Mouse (Mus musculus) cerebellum, adult 2 months (tissue): ENCODE data around the gene Ttll10.

ENCODE experiments used
- CTCF ChIP-seq: fragments of 200-500 bp; IDR thresholded peaks from 2 replicates; pipeline ENCODE4 v1.5.1; 2011; ENCODE audit warnings: low read depth, mild to moderate bottlenecking, control low read depth, low read length, moderate library complexity, borderline replicate concordance; ENCODE audit not compliant: insufficient read depth
- POLR2A ChIP-seq: fragments of 200-500 bp; IDR thresholded peaks from 2 replicates; pipeline ENCODE4 v1.6.1; 2011; ENCODE audit warnings: low read length, control low read depth, borderline replicate concordance; ENCODE audit not compliant: insufficient read depth

- TF ChIP-seq POLR2A (no peak), CTCF (no peak)
These were observed 26.4 kb downstream of the Ttll10 start for GRCm38 (mm10) chr4:156032856-156033255.
